Mouse (Mus musculus): ENCODE results near the gene Prlr. TPM values are rescaled to one million over a fixed set of nuclear protein-coding genes. Genes with fewer than 3 reads are reported as not detected.

The Prlr gene
- polyA plus RNA-seq, 1 experiment from 2014 or later: 0.13 TPM

GRCm38 (mm10) chr15:10281546-10281945 is 104.5 kb downstream of the Prlr start:
- no peak for ATAC-seq
- Histone ChIP-seq H3K4me1 (no peaks in the 10 kb centered on the region), H3K9me3 (replicated peaks) (no peaks in the 10 kb centered on the region), H3K27me3 (replicated peaks) (no peaks in the 10 kb centered on the region), H3K36me3 (no peaks in the 10 kb centered on the region), H3K4me2 (no peak overlapping the region), H3K4me3 (no peak overlapping the region), H3K27ac (no peak overlapping the region), H3K9ac (no peak overlapping the region)
- WGBS (ENCODE audit: insufficient replicate concordance): 65% methylated on average over 5 of the region's 5 CpGs

- H3K27ac ChIP-seq: no peak overlapping the region
- no peaks in the 10 kb centered on the region for H3K27me3 ChIP-seq (replicated peaks)
- H3K36me3 ChIP-seq: no peaks in the 10 kb centered on the region
- no peaks in the 10 kb centered on the region for H3K9me3 ChIP-seq (replicated peaks)
- no peaks in the 10 kb centered on the region for H3K4me1 ChIP-seq
- H3K4me3 ChIP-seq: no peak overlapping the region
- no peak overlapping the region for H3K9ac ChIP-seq
- ATAC-seq: no peak
- no peak overlapping the region for H3K4me2 ChIP-seq
Observed at GRCm38 (mm10) chr15:10283661-10284060, 106.6 kb downstream of the Prlr start.

- Histone ChIP-seq H3K27me3 (replicated peaks) (no peaks in the 10 kb centered on the region), H3K4me1 (no peaks in the 10 kb centered on the region), H3K4me3 (no peak overlapping the region), H3K36me3 (no peaks in the 10 kb centered on the region), H3K4me2 (no peak overlapping the region), H3K9me3 (replicated peaks) (no peaks in the 10 kb centered on the region), H3K27ac (no peak overlapping the region), H3K9ac (no peak overlapping the region)
- 73% methylated on average over 1 of the region's 1 CpGs for WGBS (ENCODE audit: insufficient replicate concordance)
- no peak for ATAC-seq
Observed at GRCm38 (mm10) chr15:10296570-10296969, 119.5 kb downstream of the Prlr start.

GRCm38 (mm10) chr15:10298058-10298457 is 121.0 kb downstream of the Prlr start:
- no peak for ATAC-seq
- Histone ChIP-seq H3K9ac (no peak overlapping the region), H3K27me3 (replicated peaks) (no peaks in the 10 kb centered on the region), H3K27ac (no peak overlapping the region), H3K4me3 (no peak overlapping the region), H3K4me1 (no peaks in the 10 kb centered on the region), H3K9me3 (replicated peaks) (no peaks in the 10 kb centered on the region), H3K36me3 (no peaks in the 10 kb centered on the region), H3K4me2 (no peak overlapping the region)
- WGBS (ENCODE audit: insufficient replicate concordance): 40% methylated on average over 1 of the region's 1 CpGs

- Histone ChIP-seq H3K36me3 (no peaks in the 10 kb centered on the region), H3K27me3 (replicated peaks) (no peaks in the 10 kb centered on the region), H3K9me3 (replicated peaks) (no peaks in the 10 kb centered on the region), H3K4me2 (no peak overlapping the region), H3K27ac (no peak overlapping the region), H3K4me3 (no peak overlapping the region), H3K9ac (no peak overlapping the region), H3K4me1 (no peaks in the 10 kb centered on the region)
- no peak for ATAC-seq
- 70% methylated on average over 3 of the region's 3 CpGs for WGBS (ENCODE audit: insufficient replicate concordance)
Observed at GRCm38 (mm10) chr15:10299467-10299866, 122.4 kb downstream of the Prlr start.

GRCm38 (mm10) chr15:10306461-10306860 is 129.4 kb downstream of the Prlr start:
- H3K4me1 ChIP-seq: no peaks in the 10 kb centered on the region
- 57% methylated on average over 1 of the region's 1 CpGs for WGBS (ENCODE audit: insufficient replicate concordance)

GRCm38 (mm10) chr15:10311826-10312225 is 134.8 kb downstream of the Prlr start:
- Histone ChIP-seq H3K27ac (no peak overlapping the region), H3K27me3 (replicated peaks) (no peaks in the 10 kb centered on the region), H3K4me1 (no peaks in the 10 kb centered on the region), H3K4me2 (no peak overlapping the region), H3K36me3 (no peaks in the 10 kb centered on the region), H3K9ac (no peak overlapping the region), H3K4me3 (no peak overlapping the region), H3K9me3 (replicated peaks) (no peaks in the 10 kb centered on the region)
- WGBS (ENCODE audit: insufficient replicate concordance): 53% methylated on average over 5 of the region's 5 CpGs
- ATAC-seq: no peak

More at GRCm38 (mm10) chr15:10306461-10306860, 129.4 kb downstream of the Prlr start:
- no peak for ATAC-seq
- no peak overlapping the region for H3K27ac ChIP-seq
- H3K27me3 ChIP-seq (replicated peaks): no peaks in the 10 kb centered on the region
- no peaks in the 10 kb centered on the region for H3K9me3 ChIP-seq (replicated peaks)
- no peak overlapping the region for H3K9ac ChIP-seq
- H3K36me3 ChIP-seq: no peaks in the 10 kb centered on the region
- no peak overlapping the region for H3K4me2 ChIP-seq
- no peak overlapping the region for H3K4me3 ChIP-seq

- ATAC-seq: no peak
- Histone ChIP-seq H3K4me3 (no peak overlapping the region), H3K9me3 (replicated peaks) (no peaks in the 10 kb centered on the region), H3K27ac (no peak overlapping the region), H3K9ac (no peak overlapping the region), H3K4me1 (no peaks in the 10 kb centered on the region), H3K27me3 (replicated peaks) (no peaks in the 10 kb centered on the region), H3K36me3 (no peaks in the 10 kb centered on the region), H3K4me2 (no peak overlapping the region)
- WGBS (ENCODE audit: insufficient replicate concordance): 46% methylated on average over 7 of the region's 7 CpGs
Observed at GRCm38 (mm10) chr15:10313522-10314455, 136.8 kb downstream of the Prlr start.

GRCm38 (mm10) chr15:10325080-10325479 is 148.0 kb downstream of the Prlr start, which contains the start of gene Gm21973:
Gm21973 (plus strand) TSS chr15:10325380.
- H3K4me3 ChIP-seq: no peak within 1 kb of the TSS
- no peak within 1 kb of the TSS for H3K9ac ChIP-seq
- WGBS (ENCODE audit: insufficient replicate concordance): 61% methylated on average over 2 of the region's 2 CpGs
- H3K9me3 ChIP-seq (replicated peaks): no peaks in the 10 kb centered on the region
- no peaks in the 10 kb centered on the region for H3K4me1 ChIP-seq
- no peak for ATAC-seq
- H3K36me3 ChIP-seq: no peaks in the 10 kb centered on the region
- no peaks in the 10 kb centered on the region for H3K27me3 ChIP-seq (replicated peaks)
- H3K4me2 ChIP-seq: no peak within 1 kb of the TSS
- no peak within 1 kb of the TSS for H3K27ac ChIP-seq

GRCm38 (mm10) chr15:10330626-10331025 is 153.6 kb downstream of the Prlr start:
- Histone ChIP-seq H3K4me2 (no peak overlapping the region), H3K36me3 (no peaks in the 10 kb centered on the region)

GRCm38 (mm10) chr15:10332566-10332965 is 155.5 kb downstream of the Prlr start:
- Histone ChIP-seq H3K27me3 (replicated peaks) (no peaks in the 10 kb centered on the region), H3K9ac (no peak overlapping the region), H3K27ac (no peak overlapping the region), H3K36me3 (no peaks in the 10 kb centered on the region), H3K4me3 (no peak overlapping the region), H3K9me3 (replicated peaks) (no peaks in the 10 kb centered on the region), H3K4me1 (no peaks in the 10 kb centered on the region), H3K4me2 (no peak overlapping the region)
- WGBS (ENCODE audit: insufficient replicate concordance): 57% methylated on average over 1 of the region's 1 CpGs
- no peak for ATAC-seq

More at GRCm38 (mm10) chr15:10330626-10331025, 153.6 kb downstream of the Prlr start:
- no peak for ATAC-seq
- no peak overlapping the region for H3K4me3 ChIP-seq
- no peaks in the 10 kb centered on the region for H3K4me1 ChIP-seq
- H3K9me3 ChIP-seq (replicated peaks): no peaks in the 10 kb centered on the region
- H3K9ac ChIP-seq: no peak overlapping the region
- H3K27ac ChIP-seq: no peak overlapping the region
- no peaks in the 10 kb centered on the region for H3K27me3 ChIP-seq (replicated peaks)
- 75% methylated on average over 3 of the region's 3 CpGs for WGBS (ENCODE audit: insufficient replicate concordance)

- Histone ChIP-seq H3K9me3 (replicated peaks) (no peaks in the 10 kb centered on the region), H3K27me3 (replicated peaks) (no peaks in the 10 kb centered on the region), H3K36me3 (no peaks in the 10 kb centered on the region), H3K27ac (no peak overlapping the region), H3K9ac (no peak overlapping the region), H3K4me3 (no peak overlapping the region), H3K4me2 (no peak overlapping the region), H3K4me1 (no peaks in the 10 kb centered on the region)
- no peak for ATAC-seq
- WGBS (ENCODE audit: insufficient replicate concordance): 60% methylated on average over 3 of the region's 3 CpGs
Observed at GRCm38 (mm10) chr15:10338606-10339005, 161.6 kb downstream of the Prlr start.
